Mouse (Mus musculus): Measurements from ENCODE around the gene Slc46a3.
"Not testable (repeated sequence)": the region's sequence is repeated elsewhere in the genome, so short reads cannot be mapped to it uniquely, and the experiment has no call there.

The Slc46a3 gene

DNA sequence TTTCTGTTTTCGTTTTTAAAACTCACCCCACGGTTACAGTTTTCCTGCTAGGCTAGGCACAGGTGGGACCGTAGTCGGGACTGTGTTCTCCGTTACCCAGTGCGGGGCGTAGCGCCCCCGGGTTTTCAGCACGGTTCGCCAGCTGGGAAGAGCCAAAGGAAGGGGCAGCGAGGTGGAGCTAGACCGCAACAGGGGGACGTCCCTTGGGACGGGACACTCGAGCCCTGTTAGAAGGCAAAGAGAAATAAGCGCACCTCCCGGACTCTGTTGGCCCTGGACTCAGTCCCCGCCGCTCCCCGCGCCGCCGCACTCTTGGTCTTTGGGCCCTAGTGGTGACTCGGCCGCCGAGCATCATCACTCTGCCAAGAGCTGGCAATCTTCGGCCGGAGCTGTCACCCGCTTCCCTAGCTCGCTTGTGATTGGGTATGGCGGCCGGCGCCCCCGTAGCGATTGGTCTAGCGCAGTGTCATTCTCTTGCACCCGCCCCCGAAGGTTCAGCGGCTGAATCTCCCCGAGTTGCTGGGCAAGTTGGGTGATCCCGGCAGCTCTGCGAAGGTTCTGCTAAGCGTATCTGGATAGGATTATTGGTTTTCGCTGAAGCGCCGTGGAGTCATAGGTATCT lies at the start of gene Slc46a3:
Gene Slc46a3 (minus strand): TSS at position 361 of the 622 bp plus-strand sequence.
- peak; percentile 95 to 99 for DNase-seq

DNA sequence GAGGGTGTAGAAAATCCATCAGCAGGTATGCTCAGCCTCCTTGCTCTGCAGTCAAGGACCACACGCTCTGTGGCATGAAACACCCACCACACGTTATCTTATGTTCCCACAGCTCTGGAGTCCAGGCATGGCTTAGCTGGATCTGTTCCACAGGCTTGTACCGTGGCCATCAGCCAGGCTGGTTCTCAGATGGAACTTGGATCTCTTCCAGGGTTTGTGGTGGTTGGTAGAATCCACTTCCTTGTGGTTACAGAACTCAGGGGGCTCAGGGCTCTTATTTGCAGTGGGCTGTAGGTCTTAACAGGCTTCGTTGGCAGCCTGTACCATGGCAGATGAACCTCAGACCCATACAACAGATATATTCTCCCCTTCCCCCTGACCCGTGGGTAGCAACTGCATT lies 44.6 kb upstream of the Slc46a3 start:
- DNase-seq: peak; percentile 24 to 28

DNA sequence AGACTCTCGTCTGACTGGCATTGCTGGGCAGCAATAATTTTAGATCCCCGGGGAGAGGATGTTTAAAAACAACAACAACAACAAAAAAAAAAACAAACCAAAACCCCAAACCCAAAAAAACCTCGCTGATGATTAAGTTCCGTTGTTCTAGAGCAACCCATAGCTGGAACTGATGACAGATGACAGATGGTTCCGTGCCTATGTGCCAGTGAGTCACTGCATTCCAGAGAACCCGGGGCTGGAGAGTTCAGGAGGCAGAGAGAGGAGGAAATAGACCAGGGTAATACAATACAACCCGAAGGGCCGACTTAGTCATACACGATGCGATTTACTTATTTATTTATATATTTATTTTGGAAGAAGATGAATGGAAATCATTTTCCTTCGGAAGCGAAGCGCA lies 40.5 kb upstream of the Slc46a3 start:
- no peak for DNase-seq

DNA sequence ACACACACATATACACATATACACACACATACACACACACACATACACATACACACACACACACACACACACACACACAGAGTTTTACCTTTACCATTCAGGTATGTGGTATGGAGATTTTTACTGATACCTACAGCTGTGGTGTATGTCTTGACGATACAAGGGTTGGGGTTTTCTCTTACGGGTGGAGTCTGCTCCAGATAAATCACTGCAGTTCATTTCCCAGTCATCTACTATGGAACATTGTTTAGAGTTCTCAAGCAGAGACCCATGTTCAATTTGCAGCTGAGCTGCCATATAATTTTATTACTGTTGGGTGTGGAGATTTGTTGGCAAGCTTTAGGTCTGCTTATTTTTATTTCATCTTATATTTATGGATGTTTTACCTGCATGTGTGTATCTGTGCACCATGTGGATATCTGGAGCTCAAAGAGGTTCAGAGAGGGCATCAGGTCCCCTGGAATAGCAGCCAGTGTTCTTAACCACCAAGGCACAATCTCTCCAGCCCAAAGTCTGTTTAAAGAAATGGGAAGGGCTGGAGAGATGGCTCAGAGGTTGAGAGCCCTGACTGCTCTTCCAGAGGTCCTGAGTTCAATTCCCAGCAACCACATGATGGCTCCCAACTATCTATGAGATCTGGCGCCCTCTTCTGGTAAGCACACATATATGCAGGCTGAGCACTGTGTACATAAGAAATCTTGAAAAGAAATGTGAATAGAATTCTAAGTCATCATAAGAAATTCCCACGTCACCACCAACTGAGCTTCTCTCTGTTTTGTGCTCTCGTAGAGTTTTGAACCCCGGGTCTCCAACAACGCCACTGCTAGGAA lies 34.3 kb upstream of the Slc46a3 start:
- no peak for DNase-seq

DNA sequence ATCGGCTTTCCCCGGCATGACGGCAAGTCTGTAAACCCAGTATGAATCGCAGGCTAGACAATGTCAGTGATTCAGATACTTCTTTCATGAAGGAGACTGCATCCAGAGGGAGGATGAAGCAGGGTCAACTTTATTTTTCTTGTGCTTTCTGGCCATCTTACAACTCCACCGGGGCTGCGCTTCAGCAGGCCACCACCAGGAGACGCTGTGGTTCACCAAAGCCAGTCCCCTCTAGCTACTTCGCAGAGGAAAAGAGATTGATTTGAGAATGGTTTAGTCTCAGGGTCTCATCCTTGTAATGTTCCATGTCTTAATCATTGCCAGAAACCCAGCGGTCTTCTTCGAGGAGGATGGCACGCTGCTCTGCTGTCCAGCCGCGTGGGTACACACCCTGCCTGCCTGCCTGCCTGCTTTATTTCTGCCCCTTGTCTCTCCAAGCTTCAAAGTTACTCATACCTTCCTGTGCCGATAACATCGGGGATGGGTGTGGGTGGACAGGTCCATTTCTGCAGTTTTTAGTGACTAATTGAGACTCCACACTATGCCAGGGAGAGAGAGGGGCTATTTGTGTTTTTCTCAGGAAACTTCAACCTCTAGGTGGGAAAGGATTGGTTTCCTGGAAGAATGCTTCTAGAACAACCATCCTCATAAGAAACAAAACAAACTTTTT lies 31.5 kb upstream of the Slc46a3 start:
- peak; percentile 20 to 32 for DNase-seq

DNA sequence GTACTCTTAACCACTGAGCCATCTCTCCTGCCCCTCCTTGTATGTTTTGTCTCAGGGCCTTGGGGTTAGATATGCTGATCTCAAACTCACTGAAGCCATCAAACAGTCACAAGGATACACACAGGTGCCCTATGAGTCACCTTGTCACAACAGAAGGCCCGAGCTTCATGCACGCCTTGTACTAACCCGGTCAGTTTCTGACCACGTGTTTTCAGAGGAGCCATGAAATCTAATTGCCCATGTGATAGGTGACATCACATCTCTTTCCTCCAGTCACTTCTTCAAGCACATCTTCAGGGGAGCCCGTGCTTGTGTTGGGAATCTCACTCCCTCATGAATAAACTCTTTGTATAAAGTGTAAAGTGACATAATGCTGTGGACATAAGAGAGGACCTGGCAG lies 30.0 kb upstream of the Slc46a3 start:
- DNase-seq: no peak

DNA sequence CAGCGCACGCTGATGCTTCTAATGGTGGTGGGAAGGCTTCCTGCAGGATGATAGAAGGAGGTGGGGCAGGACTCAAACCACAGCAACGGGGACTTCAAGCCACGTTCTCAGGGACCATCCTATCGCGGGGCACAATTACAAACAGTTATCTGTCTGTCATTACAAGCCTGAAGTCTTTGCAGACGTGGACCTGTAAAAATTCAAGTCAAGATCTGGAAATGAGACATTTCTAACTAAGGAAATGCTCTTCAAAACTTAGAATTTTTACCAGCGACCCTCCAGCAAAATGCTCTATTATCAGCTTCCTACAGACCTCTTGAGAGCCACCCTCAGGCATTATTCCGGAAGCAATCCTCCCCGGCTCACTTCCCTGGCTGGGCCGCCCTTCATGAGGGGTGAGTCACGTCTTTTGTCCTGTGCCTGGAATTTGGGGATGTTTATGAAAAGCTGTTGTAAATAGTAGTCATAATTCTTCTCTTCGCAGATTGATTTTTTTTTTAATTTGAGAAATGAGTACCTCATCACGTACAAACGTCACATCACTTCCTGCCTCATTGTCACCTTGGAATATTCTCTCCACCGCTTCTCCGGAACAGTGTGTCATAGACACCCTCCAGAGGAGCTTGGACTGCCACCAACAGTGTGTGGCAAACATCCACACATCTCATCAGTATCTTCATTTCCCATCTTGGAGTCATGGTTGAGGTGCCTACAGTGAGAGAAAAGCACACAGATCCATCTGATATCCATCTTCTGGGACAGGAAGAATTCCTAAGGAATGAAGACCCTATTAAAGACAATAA lies 23.6 kb upstream of the Slc46a3 start:
- DNase-seq: no peak

DNA sequence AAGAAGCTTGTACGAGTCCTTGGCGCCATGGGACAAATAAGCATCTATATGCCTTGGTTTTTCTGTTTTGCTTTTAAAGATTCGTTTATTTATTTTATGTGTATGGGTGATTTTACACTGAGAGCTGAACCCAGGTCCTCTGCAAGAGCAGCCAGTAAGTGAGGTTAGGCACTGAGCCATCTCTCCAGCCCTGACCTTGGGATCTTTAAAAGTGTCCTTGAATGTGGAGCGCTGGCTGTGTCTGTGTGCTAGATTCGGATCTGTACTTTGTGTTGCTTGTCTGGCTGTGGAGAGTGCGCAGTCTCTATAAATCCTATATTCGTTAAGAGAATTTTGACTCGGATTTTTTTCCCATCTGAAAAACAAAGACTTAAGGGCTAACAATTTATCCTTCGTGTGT lies 21.6 kb upstream of the Slc46a3 start:
- DNase-seq: no peak

DNA sequence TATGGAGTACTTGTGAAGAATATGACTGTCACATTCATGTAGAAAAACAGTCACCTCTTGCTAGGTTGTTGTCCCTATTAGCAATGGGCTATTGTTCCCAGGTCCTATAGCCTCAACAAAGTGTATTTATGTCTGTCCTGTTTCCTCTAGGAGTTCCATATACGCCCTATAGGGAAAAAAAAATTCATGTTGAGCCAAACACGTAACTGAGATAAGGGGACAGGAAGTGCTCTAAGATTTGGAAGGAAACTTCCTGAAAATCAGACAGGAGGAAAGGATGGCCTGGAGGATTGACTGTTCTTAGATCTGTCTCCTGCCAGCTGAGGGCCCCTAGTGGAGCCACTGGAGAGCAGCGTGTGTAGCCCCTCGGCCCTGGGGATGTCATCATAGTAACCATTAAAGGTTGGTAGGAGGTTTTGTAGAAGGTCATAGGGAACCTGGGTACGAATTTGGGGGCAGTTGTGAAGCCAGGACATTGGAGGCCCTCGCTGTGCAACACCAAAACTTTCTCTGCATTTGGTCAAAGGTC lies 20.5 kb upstream of the Slc46a3 start:
- no peak for DNase-seq

DNA sequence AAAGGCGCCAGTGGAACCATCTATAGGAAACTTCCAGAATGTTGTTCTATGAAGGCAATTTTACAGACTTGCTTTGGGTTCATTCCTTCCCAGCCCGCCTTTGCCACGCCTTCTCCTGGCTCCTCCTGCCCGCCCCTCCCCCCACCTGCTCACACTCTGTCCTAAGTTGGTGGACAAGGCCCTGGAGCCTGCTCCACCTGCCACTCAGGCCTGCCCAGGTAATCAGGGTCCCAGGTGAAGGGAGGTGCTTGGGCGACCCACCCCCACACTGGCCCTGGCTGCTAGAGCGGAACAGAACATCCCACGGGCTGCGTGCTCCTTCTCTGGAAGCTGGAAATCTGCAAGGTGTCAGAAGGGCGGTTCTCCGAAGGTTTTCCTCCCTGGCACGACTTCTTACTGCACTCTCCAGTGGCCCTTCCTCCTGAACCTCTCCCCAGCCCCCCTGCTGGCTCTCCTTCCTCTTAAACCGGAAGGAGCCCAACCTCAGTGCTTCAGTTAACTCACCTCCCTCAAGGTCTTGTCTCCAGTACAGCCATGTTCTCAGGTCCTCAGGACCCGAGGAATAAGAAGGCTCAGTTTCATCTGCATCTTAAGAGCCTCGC lies 18.7 kb upstream of the Slc46a3 start:
- no peak for DNase-seq

DNA sequence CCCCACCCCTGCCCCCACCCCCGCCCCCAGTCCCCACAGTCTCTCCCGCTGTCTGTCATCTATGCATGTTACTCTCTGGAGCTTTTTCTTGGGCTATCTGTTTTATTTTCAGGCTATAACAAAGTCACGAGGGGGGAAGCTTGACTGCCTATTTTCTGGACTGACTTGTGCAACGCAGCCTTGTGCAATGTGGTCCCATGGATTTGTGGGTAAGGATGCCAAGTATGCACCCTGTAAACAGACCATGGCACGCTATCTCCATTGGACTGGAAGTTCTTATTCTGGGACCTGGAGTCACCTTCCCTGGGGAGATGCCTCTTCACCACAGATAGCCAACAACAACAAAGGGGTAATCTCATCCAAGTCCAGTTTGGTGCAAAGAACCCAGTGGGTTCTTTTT lies 17.1 kb upstream of the Slc46a3 start:
- DNase-seq: no peak

DNA sequence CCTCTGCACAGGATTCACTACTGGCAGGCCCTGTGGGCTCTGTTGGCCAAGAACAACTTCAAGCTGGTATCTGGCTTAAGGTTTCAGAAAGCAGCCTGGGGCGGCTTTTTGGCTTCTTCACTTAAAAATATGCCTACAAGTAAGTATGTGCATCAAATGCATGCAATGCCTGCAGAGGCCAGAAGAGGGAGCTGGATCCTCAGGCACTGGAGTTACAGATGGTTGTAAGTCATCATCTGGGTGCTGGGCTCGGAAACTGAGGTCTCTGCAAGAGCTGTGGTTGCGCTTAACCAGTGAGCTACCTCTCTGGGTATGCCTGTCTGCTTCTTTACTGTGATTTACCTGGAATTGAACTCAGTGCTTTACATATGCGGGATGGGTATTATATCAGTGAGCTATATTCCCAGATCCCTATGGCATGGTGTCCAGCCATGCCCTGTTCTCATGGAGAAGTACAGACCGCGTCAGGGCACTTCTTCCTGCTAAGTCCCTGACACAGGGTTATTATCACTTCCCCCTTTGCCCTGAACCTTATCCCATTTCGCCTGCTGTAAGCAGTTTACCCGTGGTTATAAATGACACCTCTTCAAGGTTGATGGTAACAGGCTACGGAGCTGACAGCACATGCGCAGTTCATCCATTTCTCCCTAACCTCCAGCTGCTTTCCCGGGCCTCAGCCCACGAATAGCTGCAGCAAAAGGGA lies 16.3 kb upstream of the Slc46a3 start:
- no peak for DNase-seq

DNA sequence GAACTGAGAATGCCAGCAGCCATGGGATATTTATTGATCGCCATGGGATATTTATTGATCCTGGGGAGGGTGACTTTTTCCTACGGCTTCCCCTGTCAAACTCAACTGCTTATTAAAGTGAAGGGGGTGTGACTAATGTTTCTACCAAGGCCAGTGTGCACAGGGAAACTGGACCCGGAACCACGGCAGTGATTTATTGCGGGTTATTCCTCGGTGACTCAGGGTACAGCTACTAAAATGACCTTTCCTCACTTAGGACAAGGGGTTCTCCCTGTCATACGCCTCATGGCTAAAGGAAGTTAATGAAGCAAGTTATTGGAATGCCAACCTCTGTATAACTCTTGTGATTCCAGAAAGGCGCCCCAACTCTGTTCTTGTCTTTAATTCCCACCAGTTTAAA lies 13.2 kb upstream of the Slc46a3 start:
- no peak for DNase-seq

DNA sequence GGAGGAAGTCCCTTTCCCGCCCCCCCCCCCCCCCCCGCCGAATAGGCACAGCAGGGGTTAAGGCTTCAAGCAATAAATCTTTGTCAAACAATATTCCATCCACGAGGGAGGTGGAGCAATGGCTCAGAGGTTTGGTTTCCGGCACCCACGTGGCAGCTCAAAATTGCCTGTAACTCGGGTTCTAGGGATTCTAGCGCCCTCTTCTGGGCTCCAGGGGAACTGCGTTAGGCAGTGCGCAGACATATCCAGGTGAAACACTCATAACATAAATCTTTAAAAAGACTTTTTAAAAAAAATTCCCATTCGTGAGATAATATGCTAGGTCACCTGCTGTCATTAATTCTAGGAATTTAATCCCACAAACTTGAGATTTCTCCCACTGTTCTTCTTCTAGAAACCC lies 12.5 kb upstream of the Slc46a3 start:
- no peak for DNase-seq

DNA sequence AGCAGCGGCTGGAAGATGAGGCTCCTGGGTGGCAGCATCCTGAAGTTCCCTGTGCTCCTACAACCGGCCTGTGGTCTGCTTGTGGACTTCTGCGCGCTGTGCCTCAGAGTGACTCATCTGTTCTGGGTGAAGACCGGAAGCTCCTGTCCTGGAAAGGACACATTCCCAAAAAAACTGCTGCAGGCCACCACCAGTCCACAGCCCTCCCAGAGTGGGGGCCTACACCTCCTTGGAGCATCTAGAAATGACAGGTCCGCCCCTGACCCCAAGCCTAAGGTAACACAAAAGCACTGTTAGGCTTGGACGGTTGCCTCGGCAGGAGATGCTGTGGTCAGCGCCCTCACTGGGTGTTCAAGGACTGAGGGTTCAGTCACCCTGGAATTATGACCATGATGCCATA lies 8.6 kb upstream of the Slc46a3 start:
- no peak for DNase-seq

DNA sequence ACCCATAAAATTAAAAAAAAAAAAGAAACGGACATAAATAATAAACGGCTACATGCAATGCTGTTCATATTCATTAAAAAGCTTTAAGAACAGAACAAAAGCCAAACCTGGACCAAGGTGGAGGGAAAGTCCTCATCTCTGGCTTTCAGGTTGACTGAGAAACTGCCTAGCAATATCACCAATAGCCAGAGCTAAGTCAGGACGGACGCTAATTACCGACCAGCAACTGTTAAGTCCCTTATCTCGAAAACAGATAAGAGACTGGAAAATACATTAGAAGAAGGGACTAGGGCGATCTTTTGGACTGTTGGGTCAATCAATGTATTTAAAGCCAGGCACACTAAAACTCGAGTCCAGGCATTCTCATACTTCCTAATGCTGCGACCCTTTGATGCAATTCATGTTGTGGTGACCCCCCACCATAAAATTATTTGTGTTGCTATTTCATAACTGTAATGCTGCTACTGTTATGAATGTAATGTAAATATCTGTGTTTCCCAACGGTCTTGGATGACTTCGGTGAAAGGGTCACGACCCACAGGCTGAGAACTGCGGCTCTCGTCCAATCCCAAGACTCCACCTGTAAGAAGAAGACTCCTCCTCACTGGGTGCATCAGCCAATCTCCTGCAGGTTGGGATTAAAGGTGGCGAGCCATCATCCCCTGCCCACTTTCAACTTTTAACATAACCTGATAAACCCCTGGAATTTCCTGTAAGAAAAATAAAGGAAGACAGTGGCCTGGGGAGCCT lies 7.6 kb upstream of the Slc46a3 start:
- DNase-seq: no peak

DNA sequence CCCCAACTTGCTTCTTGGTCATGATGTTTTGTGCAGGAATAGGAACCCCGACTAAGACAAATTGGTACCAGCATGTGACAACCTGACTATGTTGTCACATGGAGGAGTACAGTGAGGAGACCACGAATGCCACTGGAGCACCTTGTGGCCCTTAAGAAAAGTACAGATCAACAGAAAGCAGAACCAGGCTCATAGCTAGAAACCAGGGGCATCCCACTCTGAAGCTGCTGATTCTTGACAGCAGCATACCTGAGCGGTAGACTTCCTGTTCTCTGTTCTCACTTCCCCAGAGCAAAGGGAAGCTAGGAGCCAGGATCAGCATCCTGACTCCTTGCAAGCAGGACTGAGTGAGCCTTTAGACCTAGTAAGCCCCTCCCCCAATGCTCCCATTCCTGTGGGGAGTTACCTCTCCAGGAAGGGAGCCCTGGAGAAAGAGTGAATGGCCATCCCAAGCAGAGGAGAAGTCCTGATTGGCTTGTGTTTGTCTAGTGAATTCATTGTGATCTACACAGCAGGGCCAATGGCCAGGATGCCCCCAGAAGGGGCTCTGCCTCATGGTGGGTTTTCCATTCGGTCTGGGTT lies 4.4 kb upstream of the Slc46a3 start:
- no peak for DNase-seq

DNA sequence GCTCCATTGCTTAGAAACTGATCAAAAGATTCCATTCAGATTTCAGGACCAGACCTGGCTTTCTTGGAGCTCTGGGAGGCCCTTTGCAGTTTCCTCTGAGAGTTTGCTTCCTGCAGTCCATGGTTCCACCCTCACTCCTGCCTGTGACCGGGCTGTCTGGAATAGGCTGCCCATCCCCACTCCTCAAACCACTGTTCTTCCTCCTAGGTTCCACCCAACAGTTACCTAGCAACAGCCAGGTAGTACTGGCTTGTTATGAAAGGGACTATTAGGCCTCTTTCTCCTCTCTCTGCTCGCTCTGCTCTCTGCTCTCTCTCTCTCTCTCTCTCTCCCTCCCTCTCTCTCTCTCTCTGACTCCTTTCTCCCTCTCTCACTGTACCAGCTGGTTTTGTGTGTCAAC lies 3.6 kb upstream of the Slc46a3 start:
- no peak for DNase-seq

DNA sequence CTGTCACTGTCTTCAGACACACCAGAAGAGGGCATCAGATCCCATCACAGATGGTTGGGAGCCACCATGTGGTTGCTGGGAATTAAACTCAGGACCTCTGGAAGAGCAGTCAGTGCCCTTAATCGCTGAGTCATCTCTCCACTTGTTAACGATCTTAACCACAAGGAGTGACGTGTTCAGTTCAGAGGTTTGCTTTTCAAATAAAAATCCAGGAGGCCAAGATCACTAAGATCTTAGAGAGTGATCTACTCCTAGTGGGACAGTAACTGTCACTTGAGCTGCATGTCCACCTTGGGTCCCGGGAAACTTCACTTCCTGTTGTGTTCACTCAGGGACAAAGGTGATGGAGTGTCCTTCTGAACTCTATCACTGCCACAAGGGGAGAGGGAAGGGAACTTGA lies 1.9 kb upstream of the Slc46a3 start:
- DNase-seq: not testable (repeated sequence)

DNA sequence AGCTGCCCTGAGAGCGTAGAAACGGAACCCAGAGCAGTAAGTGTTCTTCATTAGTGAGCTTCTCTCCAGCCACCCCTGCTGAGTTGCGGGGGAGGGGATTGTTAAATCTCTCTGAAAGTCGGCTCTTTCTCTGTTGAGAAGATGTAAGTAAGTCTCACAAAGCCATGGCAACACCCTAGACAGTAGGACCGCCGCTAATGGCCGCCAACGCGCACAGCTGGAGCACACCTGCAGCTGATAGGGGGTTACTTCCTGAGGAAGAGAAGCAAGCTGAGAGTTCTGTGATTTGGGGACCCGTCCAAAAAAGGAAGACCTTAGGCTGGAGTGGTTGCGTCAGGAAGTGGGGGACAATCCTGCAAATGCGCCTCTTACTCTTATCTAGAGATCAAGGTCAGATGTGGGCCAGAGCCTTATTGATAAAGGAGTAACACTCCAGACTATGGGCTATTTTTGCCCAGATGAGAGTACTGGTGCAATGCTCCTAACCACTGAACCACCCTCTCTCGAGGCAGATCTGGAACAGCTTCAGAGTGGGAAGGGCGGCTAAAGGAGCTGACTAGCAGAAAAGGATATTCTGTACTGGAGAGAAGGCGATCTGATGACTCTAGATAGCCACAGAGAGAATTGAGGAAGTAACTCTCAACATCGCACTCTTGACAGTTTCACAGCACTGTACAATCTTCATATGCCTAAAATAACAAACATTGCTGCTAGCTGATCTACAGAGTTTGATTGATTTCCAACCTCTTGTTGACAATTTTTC lies 1.0 kb upstream of the Slc46a3 start:
- DNase-seq: no peak

Data from cerebellum, postnatal 36 days (tissue).